Mouse (Mus musculus) lung, postnatal 0 days (tissue): Measurements from ENCODE around the gene Trmt61a. TPM values are rescaled to one million over a fixed set of nuclear protein-coding genes. Genes with fewer than 3 reads are reported as not detected.

ENCODE experiments used
- ATAC-seq: fragments of 200-750 bp; cut with Nextera tagmentation; 2 replicates; pipeline ENCODE4 v1.8.0; 2017; ENCODE audit warnings: moderate library complexity
- DNase-seq: peaks from one replicate; pipeline ENCODE4 v3.0.0-alpha.2; 2016; ENCODE audit warnings: low spot score
- H3K27ac ChIP-seq: fragments of 300-500 bp; sonication (generic); 2 replicates; pipeline ENCODE4 v1.5.1; 2014; ENCODE audit warnings: antibody characterized with exemption, mild to moderate bottlenecking, low read length, mixed read lengths
- H3K27me3 ChIP-seq: fragments of 300-500 bp; sonication (generic); replicated peaks from 2 replicates; pipeline ENCODE4 v1.6.1; 2014; ENCODE audit warnings: low read length, mixed read lengths; ENCODE audit not compliant: insufficient read depth
- H3K36me3 ChIP-seq: fragments of 300-500 bp; sonication (generic); 2 replicates; pipeline ENCODE4 v1.6.1; 2014; ENCODE audit warnings: low read length, mixed read lengths; ENCODE audit not compliant: insufficient read depth
- H3K4me1 ChIP-seq: fragments of 300-500 bp; sonication (generic); 2 replicates; pipeline ENCODE4 v1.6.1; 2014; ENCODE audit warnings: antibody characterized with exemption, low read depth, low read length, mixed read lengths; ENCODE audit not compliant: insufficient read depth
- H3K4me2 ChIP-seq: fragments of 300-500 bp; sonication (generic); replicated peaks from 2 replicates; pipeline ENCODE4 v1.6.1; 2014; ENCODE audit warnings: low read depth, mild to moderate bottlenecking, low read length, moderate library complexity, mixed read lengths
- H3K4me3 ChIP-seq: fragments of 300-500 bp; sonication (generic); 2 replicates; pipeline ENCODE4 v1.5.1; 2014; ENCODE audit warnings: low read depth, low read length
- H3K9ac ChIP-seq: fragments of 300-500 bp; sonication (generic); replicated peaks from 2 replicates; pipeline ENCODE4 v1.6.1; 2014; ENCODE audit warnings: low read depth, mild to moderate bottlenecking
- H3K9me3 ChIP-seq: fragments of 300-500 bp; sonication (generic); 2 replicates; pipeline ENCODE4 v1.6.1; 2016; ENCODE audit warnings: low read length, mixed read lengths
- CTCF ChIP-seq: IDR thresholded peaks from 2 replicates; pipeline ENCODE4 v1.5.1; 2016; ENCODE audit warnings: antibody characterized with exemption, mild to moderate bottlenecking
- EP300 ChIP-seq: IDR thresholded peaks from 2 replicates; pipeline ENCODE4 v1.6.1; 2016; ENCODE audit warnings: antibody characterized with exemption, mild to moderate bottlenecking, control low read depth
- WGBS: fragments of 180-500 bp; shearing (Covaris S2); extraction: QIAGEN DNeasy Blood & Tissue Kit; methylation state at CpG from one replicate; pipeline ENCODE4 v1.1.7; 2014; 5-methylcytosine and 5-hydroxymethylcytosine counted together
- polyA plus RNA-seq: library from polyadenylated mRNA; unstranded; fragments of >200 nt; fragmentation: Nextera tagmentation; extraction: Ambion mirVana; gene quantifications from 2 replicates; pipeline ENCODE4 v1.2.1, GENCODE M21; 2015

Trmt61a gene
- polyA plus RNA-seq, 1 experiment from 2014 or later, result 4.3 TPM

- no peaks in the 10 kb centered on the region for H3K27me3 ChIP-seq
- ATAC-seq (no peak), DNase-seq (peak; percentile 42)
- H3K36me3 ChIP-seq, result peaks cover 4% of the 10 kb centered on the region; the same call in 1 of the 2 replicates
- no peaks in the 10 kb centered on the region for H3K9me3 ChIP-seq
- no peak overlapping the region for H3K4me3 ChIP-seq
- no peak overlapping the region for H3K9ac ChIP-seq
- H3K27ac ChIP-seq, result no peak overlapping the region
- WGBS, result 72% methylated on average over 9 of the region's 9 CpGs
- H3K4me1 ChIP-seq, result no peaks in the 10 kb centered on the region
- TF ChIP-seq EP300, result no peak
- peak; percentile 77 for TF ChIP-seq CTCF
- no peak overlapping the region for H3K4me2 ChIP-seq
These were observed 44.7 kb downstream of the Trmt61a start for GRCm38 (mm10) chr12:111722654-111723053.

- Histone ChIP-seq H3K9me3 (no peaks in the 10 kb centered on the region), H3K27me3 (no peaks in the 10 kb centered on the region), H3K4me3 (no peak overlapping the region), H3K4me1 (no peaks in the 10 kb centered on the region), H3K9ac (no peak overlapping the region), H3K4me2 (no peak overlapping the region), H3K27ac (no peak overlapping the region), H3K36me3 (peaks cover 4% of the 10 kb centered on the region; the same call in 1 of the 2 replicates)
- TF ChIP-seq EP300 (no peak), CTCF (no peak)
- ATAC-seq (peak; percentile 49; the same call in 1 of the 2 replicates), DNase-seq (peak; percentile 16)
- 64% methylated on average over 6 of the region's 6 CpGs for WGBS
These were observed 46.9 kb downstream of the Trmt61a start for GRCm38 (mm10) chr12:111724638-111725337.

GRCm38 (mm10) chr12:111725338-111726121, 47.6 kb downstream of the Trmt61a start:
- Histone ChIP-seq H3K4me1 (no peaks in the 10 kb centered on the region), H3K9ac (no peak overlapping the region), H3K36me3 (peaks cover 4% of the 10 kb centered on the region; the same call in 1 of the 2 replicates), H3K4me2 (no peak overlapping the region), H3K9me3 (no peaks in the 10 kb centered on the region), H3K27ac (0 out of 2 replicates have a peak overlapping the region, but pooled peaks have one; percentile 32), H3K27me3 (no peaks in the 10 kb centered on the region), H3K4me3 (no peak overlapping the region)
- TF ChIP-seq CTCF (no peak), EP300 (no peak)
- 64% methylated on average over 12 of the region's 12 CpGs for WGBS
- no peak for DNase-seq
- peak; percentile 16; the same call in 1 of the 2 replicates for ATAC-seq

GRCm38 (mm10) chr12:111726122-111726463, 48.2 kb downstream of the Trmt61a start:
- DNase-seq (peak; percentile 78), ATAC-seq (peak; percentile 81)
- Histone ChIP-seq H3K9ac (no peak overlapping the region), H3K4me2 (no peak overlapping the region), H3K27me3 (no peaks in the 10 kb centered on the region), H3K4me1 (no peaks in the 10 kb centered on the region), H3K36me3 (peaks cover 4% of the 10 kb centered on the region; the same call in 1 of the 2 replicates), H3K27ac (0 out of 2 replicates have a peak overlapping the region, but pooled peaks have one; percentile 32), H3K4me3 (no peak overlapping the region), H3K9me3 (no peaks in the 10 kb centered on the region)
- TF ChIP-seq CTCF, result no peak
- no peak for TF ChIP-seq EP300
- WGBS, result 61% methylated on average over 4 of the region's 4 CpGs

- 70% methylated on average over 1 of the region's 1 CpGs for WGBS
- DNase-seq, result no peak
These were observed 50.1 kb downstream of the Trmt61a start for GRCm38 (mm10) chr12:111727956-111728355.

More at GRCm38 (mm10) chr12:111727956-111728355, 50.1 kb downstream of the Trmt61a start:
- no peak overlapping the region for H3K4me3 ChIP-seq
- H3K27ac ChIP-seq, result no peak overlapping the region
- H3K9ac ChIP-seq, result no peak overlapping the region
- no peaks in the 10 kb centered on the region for H3K27me3 ChIP-seq
- no peak for ATAC-seq
- peaks cover 4% of the 10 kb centered on the region; the same call in 1 of the 2 replicates for H3K36me3 ChIP-seq
- H3K4me1 ChIP-seq, result no peaks in the 10 kb centered on the region
- TF ChIP-seq CTCF (no peak), EP300 (no peak)
- H3K4me2 ChIP-seq, result no peak overlapping the region
- no peaks in the 10 kb centered on the region for H3K9me3 ChIP-seq
